Mouse (Mus musculus) layer of hippocampus, adult 9-11 months (tissue): ENCODE measurements at regions not wholly inside any gene's neighbourhood (a gene's known extent, or its start where the extent isn't known, plus 50 kb on each side); places are given as distances from the start of the nearest gene placed in this dataset.

ENCODE experiments used
- DNase-seq: peaks from one replicate; pipeline ENCODE4 v3.0.0; 2022

GRCm38 (mm10) chr4:32074399-32075296 lies 110.8 kb downstream of the Map3k7 start:
- peak; percentile 39 for DNase-seq

DNA sequence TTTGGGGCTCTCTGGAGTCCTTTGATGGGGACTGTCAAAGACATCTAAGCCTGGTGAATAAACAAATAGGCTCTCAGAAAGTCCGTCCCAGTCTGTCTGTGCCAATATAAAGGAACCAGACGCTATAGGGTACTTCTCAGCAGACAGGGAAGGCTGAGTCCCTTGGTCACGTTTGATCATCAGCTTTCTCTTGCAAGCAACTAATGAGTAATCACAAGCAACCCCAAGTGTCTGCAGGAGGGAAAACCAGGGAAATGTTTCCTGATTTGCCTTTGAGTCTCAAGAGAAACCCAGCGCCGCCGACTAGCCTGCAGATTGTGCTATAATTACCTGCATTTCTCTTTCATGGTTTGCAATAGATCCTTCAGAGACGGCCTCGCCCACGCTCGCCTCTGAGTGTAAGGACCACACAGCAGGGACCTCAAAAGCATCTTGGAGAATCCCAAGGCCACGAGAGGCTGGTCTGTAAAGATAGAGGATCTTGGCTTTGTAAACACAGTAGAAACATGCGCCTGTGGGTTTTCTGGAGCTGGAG lies 112.6 kb downstream of the Map3k7 start:
- no peak for DNase-seq

GRCm38 (mm10) chr4:32083456-32083855 lies 119.6 kb downstream of the Map3k7 start:
- no peak for DNase-seq

DNA sequence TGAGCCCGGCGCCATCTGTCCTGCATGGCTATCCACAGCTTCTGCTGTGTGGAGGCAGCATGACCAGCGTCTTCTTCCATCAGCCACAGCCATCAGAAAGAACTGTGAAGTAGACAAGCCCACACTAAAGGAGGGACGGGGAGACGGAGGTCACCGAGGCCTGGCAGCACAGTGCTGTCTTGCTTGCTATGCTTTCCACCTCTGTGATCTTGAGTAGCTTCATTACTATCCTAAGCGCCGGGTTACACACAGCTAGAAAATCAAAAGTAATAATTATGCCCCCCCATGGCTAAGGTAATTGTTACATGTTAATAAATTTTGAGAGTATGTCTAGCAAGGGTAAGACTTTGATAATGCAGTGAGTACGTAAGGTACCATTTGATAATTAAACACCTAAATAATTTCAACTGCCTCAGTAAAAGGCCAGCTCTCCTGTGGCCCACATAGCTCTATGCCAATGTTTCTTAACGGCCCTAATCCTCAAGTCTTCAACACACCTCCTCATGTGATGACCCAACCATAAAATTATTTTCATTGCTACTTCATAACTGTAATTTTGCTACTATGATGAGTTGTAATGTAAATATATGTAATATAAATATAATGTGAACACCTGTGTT lies 120.5 kb downstream of the Map3k7 start:
- DNase-seq, result no peak

- no peak for DNase-seq
Observed at GRCm38 (mm10) chr4:32085040-32085439, 121.1 kb downstream of the Map3k7 start.

DNA sequence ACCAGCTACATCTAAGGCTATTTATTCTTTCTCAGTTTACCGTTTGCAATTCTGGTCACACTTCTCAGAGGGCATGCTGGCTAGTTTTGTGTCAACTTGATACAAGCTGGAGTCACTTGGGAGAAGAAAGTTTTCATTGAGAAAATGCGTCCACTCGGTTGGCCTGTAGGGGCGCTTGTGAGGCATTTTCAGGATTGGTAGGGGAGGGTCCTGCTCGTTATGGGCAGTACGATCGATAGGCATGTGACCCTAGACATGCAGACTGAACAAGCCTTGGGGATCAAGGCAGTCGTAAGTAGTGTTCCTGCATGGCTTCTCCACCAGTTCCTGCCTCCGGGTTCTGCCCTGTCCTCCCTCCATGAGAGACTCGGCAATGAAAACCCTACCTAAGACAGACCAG lies 127.2 kb downstream of the Map3k7 start:
- DNase-seq, result no peak

- no peak for DNase-seq
Observed at GRCm38 (mm10) chr4:32092320-32093041, 128.6 kb downstream of the Map3k7 start.

- no peak for DNase-seq
Observed at GRCm38 (mm10) chr4:32098233-32098632, 134.3 kb downstream of the Map3k7 start.

DNA sequence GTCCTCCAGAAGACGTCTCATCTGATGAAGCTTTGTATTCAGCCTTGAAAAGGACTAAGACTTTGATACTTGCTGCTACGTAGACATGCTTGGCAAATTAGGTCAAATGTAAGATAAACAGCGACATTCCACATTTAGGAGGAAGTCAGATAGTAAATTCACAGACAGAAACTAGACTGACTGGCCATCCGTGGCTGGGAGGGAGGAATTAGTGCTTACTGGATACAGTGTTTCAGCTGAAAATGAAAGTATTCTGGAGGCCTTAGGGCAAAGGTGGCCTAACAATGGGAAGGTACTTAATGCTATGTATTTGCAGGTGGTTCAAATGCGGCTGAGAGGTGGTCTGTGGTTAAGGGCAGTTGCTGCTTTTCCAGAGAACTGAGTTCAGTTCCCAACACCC lies 137.1 kb downstream of the Map3k7 start:
- DNase-seq, result no peak

- no peak for DNase-seq
Observed at GRCm38 (mm10) chr4:32106664-32107171, 131.9 kb upstream of the Bach2 start.

DNA sequence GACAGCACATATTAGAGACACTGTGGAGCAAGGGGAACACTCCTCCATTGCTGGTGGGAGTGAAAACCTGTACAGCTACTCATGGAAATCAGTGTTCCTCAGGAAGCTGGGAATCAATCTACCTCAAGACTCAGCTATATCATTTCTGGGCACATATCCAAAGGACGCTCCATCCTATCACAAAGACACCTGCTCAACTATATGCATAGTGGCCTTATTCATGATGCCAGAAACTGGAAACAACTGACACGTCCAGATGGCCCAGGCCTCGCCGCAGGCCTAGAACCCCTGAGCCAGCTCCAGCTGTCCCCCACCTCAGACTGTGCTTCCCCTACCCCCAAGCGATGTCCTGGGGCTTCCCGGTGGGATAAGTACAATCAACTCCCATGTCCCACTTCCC lies 116.3 kb upstream of the Bach2 start:
- no peak for DNase-seq

GRCm38 (mm10) chr4:32126828-32127227 lies 111.8 kb upstream of the Bach2 start:
- no peak for DNase-seq

DNA sequence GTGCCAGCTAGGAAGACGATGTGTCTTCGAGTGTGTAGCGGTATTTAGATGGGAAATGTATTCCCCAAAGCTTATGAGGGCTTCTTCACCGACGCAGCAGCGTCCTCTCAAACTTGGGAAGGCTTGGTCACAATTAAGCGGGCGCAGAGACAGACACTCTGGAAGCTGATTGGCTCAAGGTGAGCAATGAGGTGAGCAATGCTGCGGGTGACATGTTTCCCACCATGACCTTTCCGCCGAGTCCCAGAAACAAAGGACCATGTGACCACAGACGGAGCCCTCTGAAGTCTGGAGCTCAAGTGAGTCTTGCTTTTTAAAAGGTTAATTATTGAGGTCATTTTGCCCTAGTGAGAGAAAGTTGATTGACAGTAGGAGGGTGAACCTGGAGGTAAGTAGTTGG lies 108.0 kb upstream of the Bach2 start:
- no peak for DNase-seq

GRCm38 (mm10) chr4:32131819-32132218 lies 106.8 kb upstream of the Bach2 start:
- no peak for DNase-seq

- no peak for DNase-seq
Observed at GRCm38 (mm10) chr4:32136151-32136550, 102.5 kb upstream of the Bach2 start.

- DNase-seq, result no peak
Observed at GRCm38 (mm10) chr4:32137243-32137642, 101.4 kb upstream of the Bach2 start.

DNA sequence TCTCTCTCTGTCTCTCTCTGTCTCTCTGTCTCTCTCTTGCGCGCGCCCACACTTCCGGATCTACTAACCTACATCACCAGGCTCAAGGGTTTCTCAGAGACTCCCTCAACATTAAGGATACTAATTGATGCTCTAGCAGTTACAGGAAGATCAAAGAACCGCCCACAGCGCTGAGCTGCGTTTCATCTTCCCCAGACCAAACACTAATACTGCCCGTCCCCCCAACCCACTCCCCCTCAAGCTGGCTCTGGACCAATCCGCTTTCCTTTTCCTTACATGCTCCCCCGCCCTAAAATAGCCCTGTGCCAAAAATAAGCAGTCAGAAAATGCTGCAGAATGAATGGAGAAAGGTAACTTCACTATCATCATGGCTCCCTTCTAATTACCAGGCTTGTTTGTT lies 100.6 kb upstream of the Bach2 start:
- no peak for DNase-seq

DNA sequence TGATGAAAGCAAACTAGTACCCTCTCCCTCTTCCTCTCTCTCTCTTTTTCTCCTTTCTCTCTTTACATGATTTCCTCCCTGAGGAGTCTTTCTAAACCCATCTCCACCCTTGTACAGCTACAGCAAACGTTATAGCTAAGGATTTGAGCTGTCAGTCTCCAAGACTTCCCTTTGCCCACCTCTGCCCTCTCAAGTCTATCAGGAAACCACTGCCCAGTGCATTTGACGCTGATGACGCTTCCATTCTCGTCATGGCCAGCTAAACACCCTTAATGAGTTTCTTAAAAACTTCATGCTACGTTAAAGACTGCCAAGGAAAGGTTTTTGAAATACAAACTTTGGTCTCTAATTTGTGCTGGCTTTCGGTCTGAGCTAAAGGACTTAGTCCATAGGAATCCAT lies 99.0 kb upstream of the Bach2 start:
- DNase-seq, result no peak

- no peak for DNase-seq
Observed at GRCm38 (mm10) chr4:32140068-32140467, 98.5 kb upstream of the Bach2 start.

DNA sequence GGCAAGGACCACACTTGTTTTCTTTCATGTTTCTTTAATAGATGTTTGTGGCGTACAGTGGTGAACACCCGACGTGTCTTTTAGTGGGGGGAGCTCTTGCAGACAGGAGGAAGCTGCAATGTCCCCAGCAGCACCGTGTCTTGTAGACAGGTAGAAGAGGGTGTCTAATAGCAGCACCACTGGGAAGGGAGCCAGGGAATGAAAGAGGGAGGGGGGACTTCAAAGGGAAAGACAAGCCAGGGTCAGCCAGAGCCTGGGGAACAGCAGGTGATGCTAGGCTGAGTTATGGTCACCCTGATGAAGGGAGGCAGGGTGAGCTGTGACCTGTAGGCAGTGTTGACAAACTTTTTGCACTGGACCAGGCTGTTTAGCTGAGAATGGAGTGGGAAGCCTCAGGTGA lies 96.4 kb upstream of the Bach2 start:
- no peak for DNase-seq

GRCm38 (mm10) chr4:32147146-32147545 lies 91.5 kb upstream of the Bach2 start:
- DNase-seq, result no peak

- DNase-seq, result no peak
Observed at GRCm38 (mm10) chr4:32148597-32148996, 90.0 kb upstream of the Bach2 start.

- no peak for DNase-seq
Observed at GRCm38 (mm10) chr4:32149171-32149570, 89.4 kb upstream of the Bach2 start.
